23 mouse cellular contexts compared by ENCODE assay signal in the genomic region with DNA sequence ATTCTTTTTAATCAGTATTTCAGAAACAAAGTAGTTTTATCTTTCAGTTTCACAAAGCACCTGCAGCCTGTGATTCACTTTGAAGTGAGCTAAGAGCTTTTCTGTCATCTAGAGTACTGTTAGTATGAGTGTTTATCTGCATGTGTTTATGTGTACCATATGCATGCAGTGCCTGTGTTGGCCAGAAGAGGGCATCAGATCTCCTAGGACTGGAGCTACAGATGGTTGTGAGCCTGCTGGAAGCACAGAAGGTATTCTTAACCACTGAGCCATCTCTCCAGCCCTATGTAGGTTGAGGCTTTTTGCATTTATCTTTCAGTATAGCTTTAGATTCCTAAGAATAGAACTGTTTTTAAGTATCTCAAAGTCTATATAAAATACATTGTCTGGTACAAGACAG. TPM values are rescaled to one million over a fixed set of nuclear protein-coding genes. Genes with fewer than 3 reads are reported as not detected.
DNase-seq lines count a peak whose midpoint lies in the region; ATAC-seq and TF ChIP-seq lines count a peak whose summit lies in the region.
"Had no signal": no experiment of that assay in that cellular context is flagged by ENCODE, and none has a peak within 500 bp of the region (broad histone marks: within the 10 kb centered on the region; RNA-seq: fewer than 3 reads in every experiment).

No protein-coding gene starts in this region.

- peak; percentile 42 for TF ChIP-seq CTCF in liver, embryonic 14.5 days (IDR thresholded peaks at IDR 0.05; ENCODE audit: low read depth)

- no peaks in the 10 kb centered on the region for H3K27me3 ChIP-seq in liver, embryonic 14.5 days (ENCODE audit: control insufficient read depth, insufficient read depth, low read length)
- H3K27me3 ChIP-seq in liver, embryonic 12.5 days (replicated peaks), result no peaks in the 10 kb centered on the region
- H3K27me3 ChIP-seq: embryonic facial prominence, embryonic 12.5 days; heart, embryonic 13.5 days; liver, embryonic 13.5 days; megakaryocyte, embryonic 14.5 days had no signal

- H3K9me3 ChIP-seq in liver, embryonic 14.5 days (ENCODE audit: control insufficient read depth, low read length), result no peaks in the 10 kb centered on the region; the same call in 1 of the 2 replicates
- H3K9me3 ChIP-seq in liver, embryonic 12.5 days (replicated peaks), result 0 out of 2 replicates have a peak, but pooled peaks cover 3% of the 10 kb centered on the region

- peak; percentile 49 for DNase-seq in heart, adult 11 months
- no peak for DNase-seq in heart, postnatal 25 days (ENCODE audit: low spot score)
- no peak for DNase-seq in liver, embryonic 14.5 days (ENCODE audit: low read depth in 3 of 3, low spot score in 3 of 3)
- DNase-seq in B cell, adult 2 months, result peak; percentile 34 to 35
- DNase-seq in R1 (ENCODE audit: low read depth, low spot score), result peak; percentile 63
- no peak for DNase-seq in adrenal gland, postnatal 25 days
- DNase-seq in urinary bladder, postnatal 25 days (ENCODE audit: low spot score), result no peak
- DNase-seq: cerebellum, adult 9-10 months; heart, postnatal 4 days; kidney, adult 18-20 months; kidney, postnatal 25 days; liver, embryonic 13.5 days; midbrain, embryonic 14.5 days; right cerebral cortex, postnatal 14 days; spleen, adult 18-20 months had no signal

- H3K4me1 ChIP-seq in liver, embryonic 14.5 days (replicated peaks; ENCODE audit: control insufficient read depth in 2 of 2, insufficient read depth in 2 of 2, low read length in 1 of 2), result peaks cover 4 to 14% of the 10 kb centered on the region in 2 experiments; a peak in 3 of 4 replicates
- peaks cover 25% of the 10 kb centered on the region for H3K4me1 ChIP-seq in liver, embryonic 12.5 days
- H3K4me1 ChIP-seq: embryonic facial prominence, embryonic 12.5 days had no signal

- no peaks in the 10 kb centered on the region for H3K36me3 ChIP-seq in liver, embryonic 14.5 days (replicated peaks; ENCODE audit: control insufficient read depth, insufficient read depth, low read depth)
- no peaks in the 10 kb centered on the region for H3K36me3 ChIP-seq in liver, embryonic 12.5 days
- H3K36me3 ChIP-seq: embryonic facial prominence, embryonic 12.5 days; G1E; liver, embryonic 13.5 days had no signal

- H3K27ac ChIP-seq in liver, embryonic 14.5 days, result no peak overlapping the region
- H3K27ac ChIP-seq in liver, embryonic 12.5 days, result no peak overlapping the region
- H3K27ac ChIP-seq: embryonic facial prominence, embryonic 12.5 days; heart, embryonic 13.5 days; liver, embryonic 13.5 days had no signal

- intact Hi-C loops in heart, postnatal 25 days (cut with DNase I), result loop anchor here (10.0 kb wide), 1 partner anchor 210 kb away; no protein-coding TSS in a partner anchor

- no peak for ATAC-seq in liver, embryonic 14.5 days (ENCODE audit: insufficient read depth)
- ATAC-seq in liver, embryonic 12.5 days, result no peak
- ATAC-seq: forebrain, embryonic 14.5 days; hindbrain, embryonic 16.5 days had no signal

- H3K9ac ChIP-seq in liver, embryonic 14.5 days (replicated peaks), result no peak overlapping the region
- H3K9ac ChIP-seq in liver, embryonic 12.5 days, result no peak overlapping the region
- H3K9ac ChIP-seq: embryonic facial prominence, embryonic 12.5 days; heart, embryonic 13.5 days; liver, embryonic 13.5 days had no signal

- no peak overlapping the region for H3K4me3 ChIP-seq in liver, embryonic 14.5 days (ENCODE audit: insufficient read depth in 1 of 2, low read depth in 2 of 2, low read length in 2 of 2)
- H3K4me3 ChIP-seq in liver, embryonic 12.5 days, result no peak overlapping the region
- H3K4me3 ChIP-seq: embryonic facial prominence, embryonic 12.5 days; erythroblast, embryonic 14.5 days; heart, embryonic 13.5 days; liver, embryonic 13.5 days had no signal

- no peak for TF ChIP-seq EP300 in liver, embryonic 14.5 days (IDR thresholded peaks at IDR 0.05; ENCODE audit: low read depth)

- H3K4me2 ChIP-seq in liver, embryonic 14.5 days (ENCODE audit: low read depth), result no peak overlapping the region
- H3K4me2 ChIP-seq in liver, embryonic 12.5 days, result no peak overlapping the region
- H3K4me2 ChIP-seq: embryonic facial prominence, embryonic 12.5 days; heart, embryonic 13.5 days; liver, embryonic 13.5 days had no signal

RNA-seq across cellular contexts. Expression of gene Fry, which starts 56.5 kb away (rescaled TPM):
- total RNA-seq in heart, postnatal 25 days (2021), result 100 to 1,000 TPM; 120 to 150 TPM
- polyA plus RNA-seq in liver, embryonic 14.5 days (2012; rRNA removed), result 1.3 and 1.4 TPM in 2 replicates
- 1.9 and 2.5 TPM in 2 replicates for polyA plus RNA-seq in liver, embryonic 14.5 days (2014; fragmentation: Nextera tagmentation; extraction: Ambion mirVana)
- 4.0 and 4.1 TPM in 2 replicates for polyA plus RNA-seq in liver, embryonic 12.5 days (2016; fragmentation: Nextera tagmentation; extraction: Ambion mirVana)
- 36.2 and 47.5 TPM in 2 replicates for total RNA-seq in adrenal gland, postnatal 25 days (2021)

Comparison
In these comparisons a context has a peak if more than half of its experiments do, and no peak if none do; other contexts are left out.
1. DNase-seq: peak in heart, adult 11 months (single experiment), B cell, adult 2 months (2 of 2) and R1 (single experiment); none in heart, postnatal 25 days (single experiment), liver, embryonic 14.5 days (0 of 3), adrenal gland, postnatal 25 days (single experiment) and urinary bladder, postnatal 25 days (single experiment).